Mouse (Mus musculus) activated CD4-positive, CD25-positive, alpha-beta regulatory T cell (primary cell): ENCODE results near the gene Bgn. TPM values are rescaled to one million over a fixed set of nuclear protein-coding genes. Genes with fewer than 3 reads are reported as not detected.

Experiments used
- polyA plus RNA-seq, 2 experiments: library from polyadenylated mRNA; unstranded; fragments of 100-300 nt; shearing (Covaris generic); gene quantifications; one replicate each; pipeline ENCODE4 v1.2.1; 2017

Gene Bgn
- polyA plus RNA-seq: under 1 TPM in 1 of 2 experiments, not detected in 1; 0.06 TPM

GRCm38 (mm10) chrX:73483484-73483810 is at the start of gene Bgn:
Gene Bgn (plus strand): TSS chrX:73483602.

DNA sequence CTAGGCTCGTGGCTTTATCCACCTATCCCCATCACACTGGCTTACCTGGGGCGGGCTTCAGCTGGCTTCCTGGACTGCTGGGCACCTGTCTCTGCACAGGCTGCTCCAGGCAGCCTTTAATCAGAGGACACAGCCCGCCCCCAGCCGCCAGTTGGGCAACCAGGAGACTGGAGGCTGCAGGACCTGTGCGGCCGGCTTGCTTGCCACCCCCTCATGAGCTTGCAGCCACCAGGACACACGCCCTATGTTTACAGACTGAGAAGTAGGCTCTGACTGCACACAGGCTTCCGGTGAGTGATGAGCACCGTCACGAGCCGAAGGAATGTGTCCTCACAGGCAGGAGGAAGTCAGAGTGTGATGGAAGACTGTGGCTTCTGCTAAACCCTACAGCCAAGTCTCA is 48.1 kb upstream of the Bgn start, which contains the start of gene Trex2:
TSS of gene Trex2 (minus strand) at position 93 of the 400 bp plus-strand sequence.

GRCm38 (mm10) chrX:73458877-73459392 is 24.5 kb upstream of the Bgn start, which contains the start of gene Haus7:
Gene Haus7 (minus strand): TSS chrX:73459044.

Other genes with a start within 250 kb of the Bgn start
- gene Xlr4c, start 240.5 kb upstream of the Bgn start, polyA plus RNA-seq: 10 to 100 TPM; 60.1 to 81.5 TPM
- gene Xlr3c, start 218.2 kb upstream of the Bgn start, polyA plus RNA-seq: under 1 TPM in 1 of 2 experiments, not detected in 1; 0.13 TPM
- under 1 TPM in 1 of 2 experiments, not detected in 1; 0.12 TPM for gene Xlr5a, start 190.6 kb upstream of the Bgn start, polyA plus RNA-seq
- not detected for gene Xlr5c, start 190.6 kb upstream of the Bgn start, polyA plus RNA-seq
- not detected for gene Gm45015, start 146.8 kb upstream of the Bgn start, polyA plus RNA-seq
- gene Zfp275, start 141.0 kb upstream of the Bgn start, polyA plus RNA-seq: 10 to 100 TPM in 1 of 2 experiments, 1 to 10 TPM in 1; 8.2 to 11.7 TPM
- gene Gm18336, start 84.9 kb upstream of the Bgn start, polyA plus RNA-seq: not detected
- gene Zfp92, start 72.5 kb upstream of the Bgn start, polyA plus RNA-seq: under 1 TPM in 1 of 2 experiments, not detected in 1; 0.25 TPM
- not detected for gene Trex2, start 48.3 kb upstream of the Bgn start, polyA plus RNA-seq
- gene Haus7, start 24.6 kb upstream of the Bgn start, polyA plus RNA-seq: 10 to 100 TPM; 23.0 to 36.2 TPM
- not detected for gene Atp2b3, start 19.5 kb downstream of the Bgn start, polyA plus RNA-seq
- gene Dusp9, start 155.8 kb downstream of the Bgn start, polyA plus RNA-seq: 1 to 10 TPM in 1 of 2 experiments, under 1 TPM in 1; 0.25 to 1.1 TPM
- 1 to 10 TPM; 1.2 to 3.8 TPM for gene Pnck, start 176.5 kb downstream of the Bgn start, polyA plus RNA-seq
- gene Slc6a8, start 189.5 kb downstream of the Bgn start, polyA plus RNA-seq: under 1 TPM; 0.18 to 0.76 TPM
- 100 to 1,000 TPM; 306 to 323 TPM for gene Bcap31, start 232.6 kb downstream of the Bgn start, polyA plus RNA-seq
- 10 to 100 TPM; 35.5 to 44.6 TPM for gene Abcd1, start 233.0 kb downstream of the Bgn start, polyA plus RNA-seq